Mouse (Mus musculus) stomach, embryonic 14.5 days (tissue): ENCODE measurements around the gene Map10. TPM values are rescaled to one million over a fixed set of nuclear protein-coding genes. Genes with fewer than 3 reads are reported as not detected.

Source experiments
- ATAC-seq: fragments of 200-750 bp; cut with Nextera tagmentation; 2 replicates; pipeline ENCODE4 v1.8.0; 2017; ENCODE audit warnings: low read depth, moderate TSS enrichment; ENCODE audit not compliant: insufficient number of reproducible peaks, insufficient read depth, low FRiP score
- H3K27ac ChIP-seq: fragments of 300-500 bp; sonication (generic); 2 replicates; pipeline ENCODE4 v1.5.1; 2014; ENCODE audit warnings: mild to moderate bottlenecking, low read length, moderate library complexity, mixed read lengths
- H3K27me3 ChIP-seq: fragments of 300-500 bp; sonication (generic); 2 replicates; pipeline ENCODE4 v1.6.1; 2014; ENCODE audit warnings: low read length, control low read depth, mixed read lengths; ENCODE audit not compliant: control insufficient read depth, insufficient read depth
- H3K36me3 ChIP-seq: fragments of 300-500 bp; sonication (generic); 2 replicates; pipeline ENCODE4 v1.6.1; 2014; ENCODE audit warnings: mild to moderate bottlenecking, control low read depth, low read length, moderate library complexity, mixed read lengths; ENCODE audit not compliant: control insufficient read depth, insufficient read depth
- H3K4me1 ChIP-seq: fragments of 300-500 bp; sonication (generic); 2 replicates; pipeline ENCODE4 v1.6.1; 2014; ENCODE audit warnings: low read length, control low read depth, mixed read lengths; ENCODE audit not compliant: control insufficient read depth, insufficient read depth
- H3K4me2 ChIP-seq: fragments of 300-500 bp; sonication (generic); replicated peaks from 2 replicates; pipeline ENCODE4 v1.6.1; 2014; ENCODE audit warnings: low read depth, low read length, control low read depth
- H3K4me3 ChIP-seq: fragments of 300-500 bp; sonication (generic); 2 replicates; pipeline ENCODE4 v1.5.1; 2014; ENCODE audit warnings: low read depth, low read length, control low read depth
- H3K9ac ChIP-seq: fragments of 300-500 bp; sonication (generic); replicated peaks from 2 replicates; pipeline ENCODE4 v1.6.1; 2014; ENCODE audit warnings: low read depth, mild to moderate bottlenecking, control low read depth, low read length, moderate library complexity, mixed read lengths
- H3K9me3 ChIP-seq: fragments of 300-500 bp; sonication (generic); 2 replicates; pipeline ENCODE4 v1.6.1; 2016; ENCODE audit warnings: low read depth, low read length, control low read depth; ENCODE audit not compliant: control insufficient read depth
- whole genome bisulfite sequencing: fragments of 180-500 bp; shearing (Covaris S2); extraction: QIAGEN DNeasy Blood & Tissue Kit; methylation state at CpG from one replicate; pipeline ENCODE4 v1.1.7; 2014; 5-methylcytosine and 5-hydroxymethylcytosine counted together
- polyA plus RNA-seq: library from polyadenylated mRNA; unstranded; fragments of >200 nt; fragmentation: Nextera tagmentation; extraction: Ambion mirVana; gene quantifications from 2 replicates; pipeline ENCODE4 v1.2.1, GENCODE M21; 2014

Map10 gene
- polyA plus RNA-seq, 1 experiment from 2014 or later: 7.4 TPM

GRCm38 (mm10) chr8:125671371-125671770, 1.8 kb downstream of the Map10 start:
- H3K27ac ChIP-seq: no peak overlapping the region
- ATAC-seq: no peak
- no peak overlapping the region for H3K4me2 ChIP-seq
- peaks cover 22% of the 10 kb centered on the region for H3K9me3 ChIP-seq
- 0 out of 2 replicates have a peak, but pooled peaks cover 3% of the 10 kb centered on the region for H3K4me1 ChIP-seq
- WGBS: 97% methylated on average over 5 of the region's 5 CpGs
- no peaks in the 10 kb centered on the region for H3K36me3 ChIP-seq
- no peak overlapping the region for H3K9ac ChIP-seq
- H3K27me3 ChIP-seq: no peaks in the 10 kb centered on the region
- no peak overlapping the region for H3K4me3 ChIP-seq

GRCm38 (mm10) chr8:125675796-125676195, 6.2 kb downstream of the Map10 start:
- 68% methylated on average over 3 of the region's 3 CpGs for WGBS
- Histone ChIP-seq H3K4me3 (no peak overlapping the region), H3K27me3 (no peaks in the 10 kb centered on the region), H3K9me3 (peaks cover 14% of the 10 kb centered on the region), H3K27ac (no peak overlapping the region), H3K4me1 (no peaks in the 10 kb centered on the region), H3K9ac (no peak overlapping the region), H3K4me2 (no peak overlapping the region), H3K36me3 (no peaks in the 10 kb centered on the region)
- no peak for ATAC-seq

GRCm38 (mm10) chr8:125677484-125677883, 7.9 kb downstream of the Map10 start:
- no peak overlapping the region for H3K27ac ChIP-seq
- no peak for ATAC-seq
- no peaks in the 10 kb centered on the region for H3K36me3 ChIP-seq
- H3K9ac ChIP-seq: no peak overlapping the region
- no peaks in the 10 kb centered on the region for H3K4me1 ChIP-seq
- no peak overlapping the region for H3K4me3 ChIP-seq
- H3K27me3 ChIP-seq: no peaks in the 10 kb centered on the region
- 92% methylated on average over 6 of the region's 6 CpGs for WGBS
- no peak overlapping the region for H3K4me2 ChIP-seq
- no peaks in the 10 kb centered on the region for H3K9me3 ChIP-seq

GRCm38 (mm10) chr8:125678854-125679648, 9.4 kb downstream of the Map10 start:
- Histone ChIP-seq H3K27me3 (no peaks in the 10 kb centered on the region), H3K4me2 (no peak overlapping the region), H3K4me3 (no peak overlapping the region), H3K9ac (no peak overlapping the region), H3K27ac (no peak overlapping the region), H3K4me1 (no peaks in the 10 kb centered on the region), H3K9me3 (no peaks in the 10 kb centered on the region), H3K36me3 (no peaks in the 10 kb centered on the region)
- no peak for ATAC-seq
- WGBS: 66% methylated on average over 8 of the region's 8 CpGs

GRCm38 (mm10) chr8:125680851-125681408, 11.3 kb downstream of the Map10 start:
- H3K4me2 ChIP-seq: no peak overlapping the region
- no peak for ATAC-seq
- no peak overlapping the region for H3K9ac ChIP-seq
- H3K4me3 ChIP-seq: no peak overlapping the region
- H3K27ac ChIP-seq: no peak overlapping the region
- WGBS: 52% methylated on average over 8 of the region's 8 CpGs
- H3K27me3 ChIP-seq: no peaks in the 10 kb centered on the region
- H3K4me1 ChIP-seq: no peaks in the 10 kb centered on the region
- H3K36me3 ChIP-seq: no peaks in the 10 kb centered on the region
- H3K9me3 ChIP-seq: no peaks in the 10 kb centered on the region

GRCm38 (mm10) chr8:125685216-125685760, 15.7 kb downstream of the Map10 start:
- H3K4me1 ChIP-seq: no peaks in the 10 kb centered on the region
- 61% methylated on average over 6 of the region's 6 CpGs for WGBS
- no peak overlapping the region for H3K4me3 ChIP-seq
- no peaks in the 10 kb centered on the region for H3K9me3 ChIP-seq
- no peaks in the 10 kb centered on the region for H3K36me3 ChIP-seq
- no peak for ATAC-seq
- no peak overlapping the region for H3K27ac ChIP-seq
- H3K4me2 ChIP-seq: no peak overlapping the region
- no peaks in the 10 kb centered on the region for H3K27me3 ChIP-seq
- no peak overlapping the region for H3K9ac ChIP-seq

- H3K9ac ChIP-seq: no peak overlapping the region
- H3K36me3 ChIP-seq: no peaks in the 10 kb centered on the region
- WGBS: 55% methylated on average over 9 of the region's 9 CpGs
- H3K27ac ChIP-seq: no peak overlapping the region
- no peak overlapping the region for H3K4me3 ChIP-seq
- no peaks in the 10 kb centered on the region for H3K27me3 ChIP-seq
- H3K4me2 ChIP-seq: no peak overlapping the region
- no peak for ATAC-seq
- H3K4me1 ChIP-seq: no peaks in the 10 kb centered on the region
- H3K9me3 ChIP-seq: no peaks in the 10 kb centered on the region
Measured at GRCm38 (mm10) chr8:125686221-125686865, 16.7 kb downstream of the Map10 start.

- no peak overlapping the region for H3K9ac ChIP-seq
- no peak overlapping the region for H3K4me3 ChIP-seq
- no peaks in the 10 kb centered on the region for H3K4me1 ChIP-seq
- ATAC-seq: no peak
- H3K36me3 ChIP-seq: no peaks in the 10 kb centered on the region
- H3K9me3 ChIP-seq: no peaks in the 10 kb centered on the region
- H3K27ac ChIP-seq: no peak overlapping the region
- no peak overlapping the region for H3K4me2 ChIP-seq
- whole genome bisulfite sequencing: 75% methylated on average over 15 of the region's 15 CpGs
- no peaks in the 10 kb centered on the region for H3K27me3 ChIP-seq
Measured at GRCm38 (mm10) chr8:125690166-125690915, 20.7 kb downstream of the Map10 start.
